Mouse (Mus musculus) testis, adult 2 months (tissue): ENCODE results near the gene Pygm.

ENCODE experiments used
- CTCF ChIP-seq: fragments of 200-500 bp; IDR thresholded peaks from 2 replicates; pipeline ENCODE4 v1.5.1; 2012; ENCODE audit warnings: low read depth, mild to moderate bottlenecking, inconsistent platforms, low read length, moderate library complexity; ENCODE audit not compliant: control insufficient read depth, insufficient read depth, insufficient replicate concordance
- POLR2A ChIP-seq: fragments of 200-500 bp; IDR thresholded peaks from 2 replicates; pipeline ENCODE4 v1.6.1; 2012; ENCODE audit warnings: low read depth, mild to moderate bottlenecking, inconsistent platforms, low read length, moderate library complexity; ENCODE audit not compliant: control insufficient read depth

GRCm38 (mm10) chr19:6346023-6346422, 38.2 kb upstream of the Pygm start:
- TF ChIP-seq CTCF (no peak), POLR2A (no peak)
